Comparison of ENCODE assay signal across 17 mouse cellular contexts in genomic region chr5:104979040-104979513, GRCm38 (mm10). TPM values are rescaled to one million over a fixed set of nuclear protein-coding genes. Genes with fewer than 3 reads are reported as not detected.
DNase-seq lines count a peak whose midpoint lies in the region; ATAC-seq lines count a peak whose summit lies in the region.
"Had no signal": no experiment of that assay in that cellular context is flagged by ENCODE, and none has a peak within 500 bp of the region (broad histone marks: within the 10 kb centered on the region; RNA-seq: fewer than 3 reads in every experiment).

No protein-coding gene starts in this region.

- H3K4me1 ChIP-seq in heart, embryonic 16.5 days (ENCODE audit: control insufficient read depth, insufficient read depth, low read length): no peaks in the 10 kb centered on the region
- 0 out of 2 replicates have a peak, but pooled peaks cover 4% of the 10 kb centered on the region for H3K4me1 ChIP-seq in liver, embryonic 12.5 days
- H3K4me1 ChIP-seq in midbrain, embryonic 11.5 days (ENCODE audit: control insufficient read depth, insufficient read depth, low read length): no peaks in the 10 kb centered on the region
- H3K4me1 ChIP-seq: limb, embryonic 15.5 days had no signal

- no peaks in the 10 kb centered on the region for H3K36me3 ChIP-seq in heart, embryonic 16.5 days (ENCODE audit: control insufficient read depth, insufficient read depth)
- no peaks in the 10 kb centered on the region for H3K36me3 ChIP-seq in liver, embryonic 12.5 days
- H3K36me3 ChIP-seq in midbrain, embryonic 11.5 days (ENCODE audit: control insufficient read depth, insufficient read depth, low read length): no peaks in the 10 kb centered on the region
- H3K36me3 ChIP-seq: G1E; limb, embryonic 15.5 days had no signal

- H3K4me3 ChIP-seq in heart, embryonic 16.5 days (ENCODE audit: low read length): no peak overlapping the region
- no peak overlapping the region for H3K4me3 ChIP-seq in liver, embryonic 12.5 days
- no peak overlapping the region for H3K4me3 ChIP-seq in midbrain, embryonic 11.5 days (ENCODE audit: low read depth, low read length)
- H3K4me3 ChIP-seq: limb, embryonic 15.5 days had no signal

- H3K27ac ChIP-seq in heart, embryonic 16.5 days (ENCODE audit: low read length): no peak overlapping the region
- no peak overlapping the region for H3K27ac ChIP-seq in liver, embryonic 12.5 days
- no peak overlapping the region for H3K27ac ChIP-seq in midbrain, embryonic 11.5 days (ENCODE audit: low read depth, low read length)
- H3K27ac ChIP-seq: limb, embryonic 15.5 days; macrophage had no signal

- DNase-seq in heart, postnatal 36 days: no peak
- DNase-seq in MEL-GATA-1-ER (ENCODE audit: extremely low read depth, low read depth): peak; percentile 64
- peak; percentile 22 to 30 for DNase-seq in thymus, adult 18-20 months
- no peak for DNase-seq in midbrain, embryonic 11.5 days (ENCODE audit: low spot score, missing footprints)
- no peak for DNase-seq in cerebellum, adult 8-10 months
- DNase-seq in right cerebral cortex, postnatal 36 days (ENCODE audit: low spot score in 2 of 2): no peak
- DNase-seq: cerebellum, postnatal 10 days; gastrocnemius, postnatal 36 days; right cerebral cortex, postnatal 14 days had no signal

- H3K9me3 ChIP-seq in heart, embryonic 16.5 days (replicated peaks; ENCODE audit: control insufficient read depth, low read length): no peaks in the 10 kb centered on the region
- no peaks in the 10 kb centered on the region for H3K9me3 ChIP-seq in liver, embryonic 12.5 days (replicated peaks)
- H3K9me3 ChIP-seq in midbrain, embryonic 11.5 days (ENCODE audit: control insufficient read depth, low read length): no peaks in the 10 kb centered on the region
- H3K9me3 ChIP-seq: limb, embryonic 15.5 days had no signal

- no peaks in the 10 kb centered on the region for H3K27me3 ChIP-seq in heart, embryonic 16.5 days (ENCODE audit: control insufficient read depth, insufficient read depth, low read length)
- no peaks in the 10 kb centered on the region for H3K27me3 ChIP-seq in liver, embryonic 12.5 days (replicated peaks)
- H3K27me3 ChIP-seq in midbrain, embryonic 11.5 days (ENCODE audit: control insufficient read depth, insufficient read depth, low read length): no peaks in the 10 kb centered on the region
- H3K27me3 ChIP-seq: limb, embryonic 15.5 days had no signal

- WGBS in heart, embryonic 16.5 days: 34% methylated on average over 2 of the region's 2 CpGs
- WGBS in liver, embryonic 12.5 days (ENCODE audit: insufficient replicate concordance): 11% methylated on average over 2 of the region's 2 CpGs
- WGBS in midbrain, embryonic 11.5 days: 70% methylated on average over 2 of the region's 2 CpGs

- no peak overlapping the region for H3K9ac ChIP-seq in heart, embryonic 16.5 days (ENCODE audit: low read length)
- H3K9ac ChIP-seq in liver, embryonic 12.5 days: no peak overlapping the region
- no peak overlapping the region for H3K9ac ChIP-seq in midbrain, embryonic 11.5 days (ENCODE audit: low read length)
- H3K9ac ChIP-seq: limb, embryonic 15.5 days had no signal

- peak; percentile 23; the same call in 1 of the 2 replicates for ATAC-seq in heart, embryonic 16.5 days (replicated peaks; ENCODE audit: extremely low read depth, insufficient read depth, low FRiP score)
- ATAC-seq in liver, embryonic 12.5 days: peak; percentile 40
- ATAC-seq in midbrain, embryonic 11.5 days (ENCODE audit: low FRiP score): no peak
- ATAC-seq: activated CD4-positive, CD25-positive, alpha-beta regulatory T cell, adult 4 months; forebrain, embryonic 16.5 days had no signal

- intact Hi-C loops in heart, postnatal 36 days (cut with DNase I): no loop called here

- no peak overlapping the region for H3K4me2 ChIP-seq in heart, embryonic 16.5 days (ENCODE audit: low read depth, low read length)
- H3K4me2 ChIP-seq in liver, embryonic 12.5 days: no peak overlapping the region
- H3K4me2 ChIP-seq in midbrain, embryonic 11.5 days: no peak overlapping the region
- H3K4me2 ChIP-seq: limb, embryonic 15.5 days had no signal

RNA-seq across cellular contexts. Expression of gene Abcg3, which starts 3.4 kb away (rescaled TPM):
- 1.7 and 3.9 TPM in 2 replicates for polyA plus RNA-seq in heart, embryonic 16.5 days (2015; fragmentation: Nextera tagmentation; extraction: Ambion mirVana)
- under 1 TPM; 0.08 to 0.30 TPM for total RNA-seq in heart, postnatal 36 days (2021)
- 2.2 and 2.3 TPM in 2 replicates for polyA plus RNA-seq in liver, embryonic 12.5 days (2016; fragmentation: Nextera tagmentation; extraction: Ambion mirVana)
- polyA plus RNA-seq in midbrain, embryonic 11.5 days (2014; fragmentation: Nextera tagmentation; extraction: Ambion mirVana): 0.45 and 0.51 TPM in 2 replicates
- polyA plus RNA-seq: C2C12, G1E had no signal

Comparison
In these comparisons a context has a peak if more than half of its experiments do, and no peak if none do; other contexts are left out.
1. DNase-seq: peak in MEL-GATA-1-ER (single experiment) and thymus, adult 18-20 months (2 of 2); none in heart, postnatal 36 days (0 of 2), midbrain, embryonic 11.5 days (single experiment), cerebellum, adult 8-10 months (single experiment) and right cerebral cortex, postnatal 36 days (0 of 2).